Mouse (Mus musculus) ovary, postnatal 36 days (tissue): ENCODE results near the gene Cars.
"Not testable (repeated sequence)": the region's sequence is repeated elsewhere in the genome, so short reads cannot be mapped to it uniquely, and the experiment has no call there.

Experiments used
- DNase-seq: peaks from one replicate; pipeline ENCODE4 v3.0.0; 2022; ENCODE audit warnings: low spot score, mixed read lengths

Cars gene

GRCm38 (mm10) chr7:143599428-143600230 lies at the start of gene Cars:
TSS of gene Cars (minus strand) at chr7:143600090.
- peak; percentile 91 for DNase-seq

DNA sequence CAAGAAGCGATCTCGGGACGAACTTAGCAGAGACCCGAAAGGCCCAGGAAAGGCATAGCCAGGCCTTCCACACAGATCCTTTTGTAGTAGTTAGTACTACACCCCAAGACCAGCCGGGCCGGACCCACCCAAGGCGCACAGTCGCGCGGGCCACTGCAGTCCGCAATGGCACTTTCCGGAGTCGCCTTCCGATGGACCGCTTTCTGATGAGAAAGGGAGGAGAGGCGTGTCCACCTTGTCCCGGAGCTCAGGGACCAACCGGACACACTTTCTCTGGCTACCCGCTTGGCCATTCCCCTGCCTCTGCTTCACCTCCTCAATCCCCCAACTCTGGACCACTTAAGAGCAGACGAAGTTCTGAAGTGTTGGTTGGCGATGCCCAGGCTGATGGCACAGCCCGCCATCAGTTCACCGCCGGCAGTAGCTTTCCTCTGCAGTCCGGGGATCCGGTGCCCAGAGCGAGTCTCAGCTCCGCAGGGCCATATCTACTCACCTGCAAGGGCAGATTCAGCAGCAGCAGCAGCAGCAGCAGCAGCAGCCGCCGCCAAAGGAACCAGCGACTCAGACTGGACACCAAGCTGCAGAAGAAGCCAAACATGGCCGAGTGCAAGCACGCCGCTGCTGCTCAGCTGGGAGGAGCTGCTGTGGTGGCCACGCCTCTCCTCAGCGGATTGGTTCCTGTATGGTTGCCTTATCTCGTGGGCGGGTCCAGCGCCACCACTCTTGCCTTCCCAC lies 49.3 kb upstream of the Cars start, which contains the start of gene Tnfrsf22:
Tnfrsf22 (minus strand) TSS at position 628 of the 735 bp plus-strand sequence.
- peak; percentile 78 for DNase-seq

GRCm38 (mm10) chr7:143643949-143644348 lies 44.1 kb upstream of the Cars start:
- not testable (repeated sequence) for DNase-seq

DNA sequence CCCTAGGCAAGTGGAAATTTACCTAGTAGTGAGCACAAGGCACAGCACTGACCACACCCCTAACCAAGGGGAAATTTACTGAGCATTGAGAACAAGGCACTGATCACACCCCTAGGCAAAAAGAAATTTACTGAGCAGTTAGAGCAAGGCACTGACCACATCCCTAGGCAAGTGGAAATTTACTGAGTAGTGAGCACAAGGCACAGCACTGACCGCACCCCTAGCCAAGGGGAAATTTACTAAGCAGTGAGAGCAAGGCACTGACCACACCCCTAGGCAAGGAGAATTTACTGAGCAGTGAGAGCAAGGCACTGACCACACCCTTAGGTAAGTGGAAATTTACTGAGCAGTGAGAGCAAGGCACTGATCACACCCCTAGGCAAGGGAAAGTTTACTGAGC lies 36.8 kb upstream of the Cars start:
- DNase-seq, result no peak

DNA sequence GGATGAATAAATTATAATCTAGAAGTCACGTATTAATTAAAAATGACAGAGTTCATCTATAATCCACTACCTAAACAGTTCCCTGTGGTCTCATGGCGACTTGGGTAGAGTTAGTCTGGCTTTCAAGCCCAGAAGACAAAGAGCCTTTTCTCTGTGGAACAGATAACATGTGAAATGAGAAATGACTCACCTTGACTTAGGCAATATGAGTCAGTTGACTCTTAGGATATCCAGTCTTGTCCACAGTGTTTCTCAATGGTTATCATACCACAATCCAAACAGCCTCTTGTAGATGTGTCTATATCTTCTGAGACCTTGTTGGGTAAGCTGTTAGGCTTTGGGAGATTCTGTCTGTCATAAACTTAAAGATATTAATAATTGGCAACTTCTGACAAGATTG lies 31.6 kb upstream of the Cars start:
- no peak for DNase-seq

- DNase-seq, result no peak
Observed at GRCm38 (mm10) chr7:143629501-143629900, 29.6 kb upstream of the Cars start.

DNA sequence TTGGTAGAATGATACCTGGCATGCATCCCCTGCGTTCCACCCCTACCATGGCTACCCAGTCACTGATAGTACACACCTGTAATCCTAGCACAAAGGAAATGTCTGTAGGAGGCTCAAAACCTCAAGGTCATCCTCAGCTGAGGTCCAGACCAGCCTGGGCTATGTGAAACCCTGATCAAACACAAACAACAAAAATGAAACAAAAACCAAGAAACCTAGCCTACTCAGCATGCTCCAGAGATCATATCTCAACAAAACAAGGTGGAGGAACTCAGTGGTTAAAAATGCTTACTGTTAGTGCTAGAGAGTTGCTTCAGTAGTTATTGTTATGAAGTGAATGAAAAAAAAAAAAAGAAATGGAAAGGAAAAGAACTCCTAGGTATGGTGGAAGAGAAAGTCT lies 28.6 kb upstream of the Cars start, which contains the start of gene Tnfrsf26:
Tnfrsf26 (minus strand) TSS at position 183 of the 400 bp plus-strand sequence.
- no peak for DNase-seq

- DNase-seq, result no peak
Observed at GRCm38 (mm10) chr7:143627555-143628286, 27.8 kb upstream of the Cars start.

DNA sequence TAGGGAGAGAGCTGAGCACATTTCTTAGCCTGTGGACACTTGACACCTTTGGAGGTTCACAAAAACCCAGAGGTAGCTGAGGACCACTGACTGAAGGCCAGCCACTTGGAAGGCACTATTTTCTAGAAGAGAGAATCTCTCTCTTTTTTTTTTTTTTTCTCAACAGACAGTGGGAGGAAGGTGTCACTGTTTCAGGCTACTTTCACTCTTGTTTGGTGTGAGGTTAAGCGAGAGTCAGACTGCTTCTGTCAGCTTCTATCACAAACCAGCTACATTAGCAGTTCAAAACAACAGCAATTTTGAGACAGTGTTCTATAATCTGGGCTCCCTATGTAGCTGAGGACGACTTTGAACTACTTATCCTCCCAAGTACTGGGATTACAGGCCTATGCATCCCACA lies 26.3 kb upstream of the Cars start:
- no peak for DNase-seq

GRCm38 (mm10) chr7:143625151-143625550 lies 25.3 kb upstream of the Cars start:
- DNase-seq, result no peak

DNA sequence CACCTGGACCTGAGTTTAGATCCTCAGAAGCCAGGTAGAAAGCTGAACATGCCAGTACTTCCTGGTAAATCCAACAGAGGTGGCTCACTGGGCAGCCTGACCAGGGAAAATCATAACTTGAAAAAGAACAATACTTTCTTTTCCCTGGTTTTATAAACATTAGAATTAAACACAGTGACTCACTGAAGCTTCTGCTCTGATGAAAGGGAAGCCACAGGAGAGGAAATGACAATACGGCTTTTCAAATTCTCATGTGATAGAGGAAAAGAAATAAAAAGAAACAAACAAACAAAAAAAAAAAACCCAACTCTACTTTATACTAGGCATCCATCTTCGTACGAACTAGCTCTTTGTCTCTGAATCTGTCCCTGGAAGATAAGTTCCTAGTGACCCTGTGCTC lies 24.7 kb upstream of the Cars start:
- DNase-seq, result no peak

DNA sequence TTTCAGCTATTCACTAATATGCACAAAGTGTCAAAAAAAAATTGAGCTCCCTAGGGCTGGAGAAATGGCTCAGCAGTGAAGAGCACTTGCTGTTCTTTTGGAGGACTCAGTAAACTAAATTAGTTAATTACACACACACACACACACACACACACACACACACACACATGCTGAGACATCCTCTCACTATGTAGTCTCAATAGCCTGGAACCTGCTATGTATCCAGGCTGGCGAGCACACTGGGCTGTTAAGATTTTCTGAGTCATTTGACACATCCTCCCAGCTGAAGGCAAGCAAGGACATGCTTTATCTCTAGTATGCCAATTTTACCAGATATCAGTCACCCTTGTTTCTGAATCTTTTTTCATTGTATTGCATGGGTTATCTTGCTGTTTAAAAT lies 21.1 kb upstream of the Cars start:
- no peak for DNase-seq

DNA sequence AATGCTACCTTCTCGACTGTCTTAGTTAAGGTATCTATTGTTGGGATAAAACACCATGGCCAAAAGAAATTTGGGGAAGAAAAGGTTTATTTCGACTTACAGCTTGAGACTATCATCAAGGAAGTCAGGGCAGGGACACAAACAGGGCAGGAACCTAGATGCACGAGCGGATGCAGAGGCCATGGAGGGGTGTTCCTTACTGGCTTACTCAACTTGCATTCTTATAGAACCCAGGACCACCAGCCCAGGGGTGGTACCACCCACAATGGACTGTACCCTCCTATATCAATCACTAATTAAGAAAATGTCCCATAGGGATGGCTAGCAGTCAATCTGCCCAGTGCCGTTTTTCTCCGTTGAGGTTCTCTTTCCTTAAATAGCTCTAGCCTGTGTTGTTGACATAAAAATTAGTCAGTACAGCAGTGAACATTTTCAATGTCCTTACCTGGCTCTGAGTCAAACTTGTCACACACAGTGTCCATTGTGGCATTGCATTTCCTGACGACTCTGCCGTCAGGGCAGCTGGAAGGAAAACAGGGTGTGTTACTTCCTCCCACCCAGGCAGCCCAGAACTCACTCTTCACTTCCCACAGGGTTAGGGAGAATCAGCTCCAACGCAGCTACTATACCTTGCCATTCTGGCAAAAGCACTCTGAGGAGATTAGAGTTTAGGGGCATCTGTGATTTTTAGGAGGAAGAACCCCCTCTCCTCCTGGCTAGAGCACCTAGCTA lies 14.7 kb upstream of the Cars start:
- no peak for DNase-seq

DNA sequence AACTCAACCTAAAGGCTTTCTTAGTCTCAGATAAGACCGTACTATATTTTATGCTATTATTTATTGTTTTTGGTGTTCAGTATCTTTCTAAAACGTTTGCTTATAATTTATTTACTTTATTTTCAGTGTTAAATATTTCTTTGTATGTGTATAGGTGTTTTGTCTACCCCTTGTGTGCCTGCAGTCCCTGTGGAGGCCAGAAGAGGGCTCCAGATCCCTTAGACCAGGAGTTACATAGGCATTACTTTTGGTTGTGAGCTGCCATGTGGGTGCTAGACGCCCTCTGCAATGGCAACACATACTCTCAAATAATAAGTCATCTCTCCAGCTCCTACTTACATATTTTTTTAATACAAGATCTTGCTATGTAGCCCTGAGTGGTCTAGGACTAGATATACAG lies 12.3 kb upstream of the Cars start:
- no peak for DNase-seq

DNA sequence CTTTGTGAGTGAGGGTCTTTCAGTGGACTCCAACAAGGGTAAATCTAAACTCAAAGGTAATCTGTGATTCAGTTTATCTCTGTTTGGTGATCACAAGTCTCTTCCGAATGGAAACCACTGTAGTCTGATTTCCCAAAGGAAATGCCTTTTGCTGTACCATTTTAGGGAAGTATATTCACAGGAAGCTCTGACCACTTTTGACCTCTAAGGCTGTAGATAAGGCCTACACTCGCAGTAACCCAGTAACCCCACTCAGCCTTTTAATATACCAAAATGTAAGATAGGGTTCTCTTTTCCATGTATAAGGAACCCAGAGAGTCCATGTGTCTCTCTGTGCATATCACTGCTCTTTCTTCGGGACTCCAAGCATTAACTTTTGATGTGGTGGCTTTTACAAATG lies 5.4 kb upstream of the Cars start:
- no peak for DNase-seq

GRCm38 (mm10) chr7:143604889-143605288 lies 5.0 kb upstream of the Cars start:
- no peak for DNase-seq

DNA sequence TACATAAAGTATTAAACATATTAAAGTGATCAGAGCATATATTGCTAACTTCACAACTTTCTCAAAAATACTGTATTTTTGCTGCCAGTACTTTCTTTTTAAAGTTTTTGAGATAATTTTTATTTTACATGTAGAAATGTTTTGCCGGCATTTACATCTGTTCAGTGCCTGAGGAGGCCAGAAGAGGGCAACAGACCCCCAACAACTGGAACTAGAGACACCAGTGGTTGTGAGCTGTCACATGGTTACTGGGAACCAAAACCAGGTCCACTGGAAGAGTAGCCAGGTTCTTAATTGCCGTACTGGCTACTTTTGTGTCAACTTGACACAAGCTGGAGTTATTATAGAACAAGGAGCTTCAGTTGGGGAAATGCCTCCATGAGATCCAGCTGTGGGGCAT lies 1.8 kb upstream of the Cars start:
- no peak for DNase-seq

DNA sequence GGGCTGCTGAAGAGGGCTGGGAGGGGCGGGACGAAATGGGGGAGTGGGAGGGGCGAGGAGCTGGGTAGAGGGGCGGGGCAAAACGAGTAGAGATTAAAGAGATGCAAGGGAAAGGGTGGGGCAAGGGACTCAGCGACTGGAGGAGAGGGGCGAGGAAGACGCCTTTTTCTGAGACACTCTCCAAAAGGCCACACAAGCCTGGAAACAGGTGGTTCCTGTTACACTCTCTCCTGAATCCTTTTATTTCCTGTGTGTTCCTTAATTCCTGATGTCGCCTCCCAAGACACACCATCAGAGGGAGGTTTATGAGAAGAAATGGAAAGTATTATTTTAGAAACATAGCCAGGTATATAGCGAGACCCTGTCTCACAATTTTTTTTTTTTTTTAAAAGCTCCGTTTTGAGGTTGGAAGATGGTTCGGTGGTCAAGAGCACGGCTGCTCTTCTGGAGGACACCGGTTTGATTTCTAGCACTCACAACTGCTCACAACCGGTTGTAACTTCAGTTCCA lies 396 bp upstream of the Cars start:
- no peak for DNase-seq

DNA sequence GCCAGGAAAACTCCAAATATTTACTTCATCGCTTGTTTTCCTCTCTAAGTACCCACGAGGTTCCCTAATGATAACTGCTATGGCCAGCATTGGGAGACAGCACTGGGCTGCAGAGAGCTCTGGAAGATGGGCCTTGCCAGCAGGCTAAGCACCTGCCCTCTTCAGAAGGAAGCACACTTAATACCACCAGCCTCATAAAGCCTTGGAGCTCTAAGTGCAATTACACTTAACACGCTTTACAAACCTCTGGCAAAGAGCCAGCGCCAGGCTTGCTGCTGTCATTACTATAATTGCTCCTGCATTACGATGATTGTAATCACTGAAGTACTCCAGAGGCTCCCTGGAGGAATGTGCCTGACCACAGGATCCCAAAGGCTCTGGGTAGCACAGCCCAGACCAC lies 5.0 kb downstream of the Cars start:
- no peak for DNase-seq

DNA sequence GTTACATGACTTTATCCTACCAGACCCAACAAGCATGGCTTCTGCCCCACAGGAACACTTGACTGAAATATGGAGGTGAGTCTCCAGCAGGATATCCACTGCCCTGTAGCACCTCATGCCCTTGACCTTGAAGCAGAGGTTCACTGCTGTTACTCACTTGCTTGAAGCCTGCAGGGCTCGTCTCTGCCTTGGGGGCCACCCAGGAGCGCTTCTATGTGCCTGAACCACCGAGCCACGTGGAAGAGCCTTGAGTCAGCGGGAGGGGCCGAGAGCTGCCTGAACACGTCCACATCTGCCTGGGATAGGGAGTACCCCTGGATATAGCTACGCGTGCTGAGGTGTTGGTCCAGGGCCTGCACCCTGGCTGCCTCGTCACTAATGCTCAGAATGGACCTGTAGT lies 7.6 kb downstream of the Cars start:
- DNase-seq, result no peak

DNA sequence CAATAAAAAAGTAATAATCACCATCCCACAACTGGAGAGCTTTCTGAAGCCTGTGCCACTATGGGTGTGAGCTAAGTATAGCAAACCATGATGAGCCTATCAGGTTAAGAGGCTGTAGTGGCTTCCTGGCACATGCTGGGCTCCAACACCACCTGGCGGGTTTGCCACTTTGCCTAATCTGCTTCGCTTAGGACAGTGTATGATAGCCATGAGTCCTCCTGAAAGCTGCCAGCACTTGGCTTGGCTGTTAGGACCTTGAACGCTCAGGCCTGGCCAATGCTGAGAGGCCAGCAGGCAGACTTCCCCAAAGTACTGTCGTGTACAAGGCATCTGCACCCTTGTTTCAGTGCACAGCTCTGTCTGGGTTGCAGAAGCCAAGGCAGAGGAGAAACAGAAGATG lies 11.9 kb downstream of the Cars start:
- DNase-seq, result no peak

DNA sequence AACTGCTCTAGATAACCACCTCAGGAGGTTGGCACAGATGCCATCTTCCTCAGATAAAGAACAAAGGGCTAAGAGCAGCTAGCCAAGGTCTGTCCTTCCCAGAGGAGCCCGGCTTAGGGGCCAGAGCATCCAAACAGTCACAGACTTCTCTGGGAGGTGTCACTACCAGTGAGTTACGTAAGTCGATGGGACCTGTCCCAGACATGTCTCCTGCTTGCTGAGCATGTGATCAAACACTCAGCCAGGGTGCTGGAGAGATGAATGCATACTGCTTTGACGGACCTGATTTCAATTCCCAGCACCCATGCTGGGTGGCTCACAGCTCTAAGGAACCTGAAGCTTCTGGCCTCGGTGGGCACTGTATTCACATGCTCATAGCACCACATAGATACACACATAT lies 12.3 kb downstream of the Cars start:
- DNase-seq, result no peak
